Mouse (Mus musculus): ENCODE data around the gene Xpnpep2. TPM values are rescaled to one million over a fixed set of nuclear protein-coding genes. Genes with fewer than 3 reads are reported as not detected.

The Xpnpep2 gene
- polyA plus RNA-seq, 1 experiment from 2014 or later, result 0.72 TPM

GRCm38 (mm10) chrX:48106226-48106625 lies 2.3 kb upstream of the Xpnpep2 start:
- no peak for ATAC-seq (replicated peaks; ENCODE audit: insufficient number of reproducible peaks, low FRiP score, low TSS enrichment)
- H3K4me3 ChIP-seq (ENCODE audit: low read depth, low read length), result no peak overlapping the region
- WGBS (ENCODE audit: insufficient replicate concordance), result 50% methylated on average over 3 of the region's 3 CpGs

GRCm38 (mm10) chrX:48109316-48109655 lies 761 bp downstream of the Xpnpep2 start:
- no peak for ATAC-seq (replicated peaks; ENCODE audit: insufficient number of reproducible peaks, low FRiP score, low TSS enrichment)
- Histone ChIP-seq H3K36me3 (ENCODE audit: control insufficient read depth, insufficient read depth, low read length) (no peaks in the 10 kb centered on the region), H3K4me1 (ENCODE audit: control insufficient read depth, insufficient read depth, low read length) (no peaks in the 10 kb centered on the region), H3K27me3 (ENCODE audit: control insufficient read depth, insufficient read depth, low read length) (no peaks in the 10 kb centered on the region), H3K4me2 (no peak overlapping the region), H3K9ac (ENCODE audit: low read depth, low read length) (no peak overlapping the region), H3K9me3 (replicated peaks; ENCODE audit: control insufficient read depth, low read length) (no peaks in the 10 kb centered on the region), H3K27ac (ENCODE audit: low read depth, low read length) (no peak overlapping the region), H3K4me3 (ENCODE audit: low read depth, low read length) (no peak overlapping the region)
- 80% methylated on average over 3 of the region's 3 CpGs for WGBS (ENCODE audit: insufficient replicate concordance)

More at GRCm38 (mm10) chrX:48106226-48106625, 2.3 kb upstream of the Xpnpep2 start:
- Histone ChIP-seq H3K9me3 (replicated peaks; ENCODE audit: control insufficient read depth, low read length) (no peaks in the 10 kb centered on the region), H3K4me1 (ENCODE audit: control insufficient read depth, insufficient read depth, low read length) (no peaks in the 10 kb centered on the region), H3K4me2 (no peak overlapping the region), H3K27me3 (ENCODE audit: control insufficient read depth, insufficient read depth, low read length) (no peaks in the 10 kb centered on the region), H3K9ac (ENCODE audit: low read depth, low read length) (no peak overlapping the region), H3K27ac (ENCODE audit: low read depth, low read length) (no peak overlapping the region), H3K36me3 (ENCODE audit: control insufficient read depth, insufficient read depth, low read length) (no peaks in the 10 kb centered on the region)

GRCm38 (mm10) chrX:48119294-48119693 lies 10.8 kb downstream of the Xpnpep2 start:
- Histone ChIP-seq H3K36me3 (ENCODE audit: control insufficient read depth, insufficient read depth, low read length) (no peaks in the 10 kb centered on the region), H3K9ac (ENCODE audit: low read depth, low read length) (no peak overlapping the region), H3K4me1 (ENCODE audit: control insufficient read depth, insufficient read depth, low read length) (no peaks in the 10 kb centered on the region), H3K9me3 (replicated peaks; ENCODE audit: control insufficient read depth, low read length) (no peaks in the 10 kb centered on the region), H3K4me2 (no peak overlapping the region), H3K27ac (ENCODE audit: low read depth, low read length) (no peak overlapping the region), H3K27me3 (ENCODE audit: control insufficient read depth, insufficient read depth, low read length) (peaks cover 8% of the 10 kb centered on the region; the same call in 1 of the 2 replicates), H3K4me3 (ENCODE audit: low read depth, low read length) (no peak overlapping the region)
- ATAC-seq (replicated peaks; ENCODE audit: insufficient number of reproducible peaks, low FRiP score, low TSS enrichment), result no peak

GRCm38 (mm10) chrX:48124132-48125071 lies 15.9 kb downstream of the Xpnpep2 start:
- ATAC-seq (replicated peaks; ENCODE audit: insufficient number of reproducible peaks, low FRiP score, low TSS enrichment), result no peak
- Histone ChIP-seq H3K4me1 (ENCODE audit: control insufficient read depth, insufficient read depth, low read length) (no peaks in the 10 kb centered on the region), H3K27me3 (ENCODE audit: control insufficient read depth, insufficient read depth, low read length) (no peaks in the 10 kb centered on the region; the same call in 1 of the 2 replicates), H3K4me2 (peak overlapping the region; percentile 55), H3K9me3 (replicated peaks; ENCODE audit: control insufficient read depth, low read length) (no peaks in the 10 kb centered on the region), H3K27ac (ENCODE audit: low read depth, low read length) (no peak overlapping the region), H3K9ac (ENCODE audit: low read depth, low read length) (no peak overlapping the region), H3K36me3 (ENCODE audit: control insufficient read depth, insufficient read depth, low read length) (no peaks in the 10 kb centered on the region), H3K4me3 (ENCODE audit: low read depth, low read length) (no peak overlapping the region)
- 21% methylated on average over 17 of the region's 17 CpGs for WGBS (ENCODE audit: insufficient replicate concordance)

GRCm38 (mm10) chrX:48126903-48127476 lies 18.5 kb downstream of the Xpnpep2 start:
- Histone ChIP-seq H3K27ac (ENCODE audit: low read depth, low read length) (no peak overlapping the region), H3K27me3 (ENCODE audit: control insufficient read depth, insufficient read depth, low read length) (no peaks in the 10 kb centered on the region), H3K9me3 (replicated peaks; ENCODE audit: control insufficient read depth, low read length) (no peaks in the 10 kb centered on the region), H3K4me1 (ENCODE audit: control insufficient read depth, insufficient read depth, low read length) (no peaks in the 10 kb centered on the region), H3K36me3 (ENCODE audit: control insufficient read depth, insufficient read depth, low read length) (no peaks in the 10 kb centered on the region), H3K4me3 (ENCODE audit: low read depth, low read length) (no peak overlapping the region), H3K9ac (ENCODE audit: low read depth, low read length) (no peak overlapping the region), H3K4me2 (no peak overlapping the region)
- ATAC-seq (replicated peaks; ENCODE audit: insufficient number of reproducible peaks, low FRiP score, low TSS enrichment), result no peak
- WGBS (ENCODE audit: insufficient replicate concordance), result 78% methylated on average over 6 of the region's 6 CpGs

GRCm38 (mm10) chrX:48127502-48128218 lies 19.1 kb downstream of the Xpnpep2 start:
- no peak overlapping the region for H3K27ac ChIP-seq (ENCODE audit: low read depth, low read length)
- 73% methylated on average over 6 of the region's 6 CpGs for WGBS (ENCODE audit: insufficient replicate concordance)

GRCm38 (mm10) chrX:48129167-48129566 lies 20.6 kb downstream of the Xpnpep2 start:
- ATAC-seq (replicated peaks; ENCODE audit: insufficient number of reproducible peaks, low FRiP score, low TSS enrichment), result no peak
- H3K4me2 ChIP-seq, result no peak overlapping the region
- H3K9me3 ChIP-seq (replicated peaks; ENCODE audit: control insufficient read depth, low read length), result no peaks in the 10 kb centered on the region
- no peaks in the 10 kb centered on the region for H3K4me1 ChIP-seq (ENCODE audit: control insufficient read depth, insufficient read depth, low read length)
- H3K36me3 ChIP-seq (ENCODE audit: control insufficient read depth, insufficient read depth, low read length), result no peaks in the 10 kb centered on the region
- H3K27me3 ChIP-seq (ENCODE audit: control insufficient read depth, insufficient read depth, low read length), result no peaks in the 10 kb centered on the region
- H3K4me3 ChIP-seq (ENCODE audit: low read depth, low read length), result no peak overlapping the region
- H3K9ac ChIP-seq (ENCODE audit: low read depth, low read length), result no peak overlapping the region
- no peak overlapping the region for H3K27ac ChIP-seq (ENCODE audit: low read depth, low read length)
- WGBS (ENCODE audit: insufficient replicate concordance), result 82% methylated on average over 1 of the region's 1 CpGs

More at GRCm38 (mm10) chrX:48127502-48128218, 19.1 kb downstream of the Xpnpep2 start:
- H3K9ac ChIP-seq (ENCODE audit: low read depth, low read length), result no peak overlapping the region
- ATAC-seq (replicated peaks; ENCODE audit: insufficient number of reproducible peaks, low FRiP score, low TSS enrichment), result no peak
- H3K36me3 ChIP-seq (ENCODE audit: control insufficient read depth, insufficient read depth, low read length), result no peaks in the 10 kb centered on the region
- no peaks in the 10 kb centered on the region for H3K27me3 ChIP-seq (ENCODE audit: control insufficient read depth, insufficient read depth, low read length)
- H3K4me2 ChIP-seq, result no peak overlapping the region
- no peaks in the 10 kb centered on the region for H3K9me3 ChIP-seq (replicated peaks; ENCODE audit: control insufficient read depth, low read length)
- no peaks in the 10 kb centered on the region for H3K4me1 ChIP-seq (ENCODE audit: control insufficient read depth, insufficient read depth, low read length)
- H3K4me3 ChIP-seq (ENCODE audit: low read depth, low read length), result no peak overlapping the region

GRCm38 (mm10) chrX:48136935-48137334 lies 28.4 kb downstream of the Xpnpep2 start:
- Histone ChIP-seq H3K9ac (ENCODE audit: low read depth, low read length) (no peak overlapping the region), H3K27me3 (ENCODE audit: control insufficient read depth, insufficient read depth, low read length) (peaks cover 5% of the 10 kb centered on the region), H3K9me3 (replicated peaks; ENCODE audit: control insufficient read depth, low read length) (no peaks in the 10 kb centered on the region), H3K36me3 (ENCODE audit: control insufficient read depth, insufficient read depth, low read length) (no peaks in the 10 kb centered on the region), H3K27ac (ENCODE audit: low read depth, low read length) (no peak overlapping the region), H3K4me3 (ENCODE audit: low read depth, low read length) (no peak overlapping the region), H3K4me1 (ENCODE audit: control insufficient read depth, insufficient read depth, low read length) (no peaks in the 10 kb centered on the region; the same call in 1 of the 2 replicates), H3K4me2 (no peak overlapping the region)
- no peak for ATAC-seq (replicated peaks; ENCODE audit: insufficient number of reproducible peaks, low FRiP score, low TSS enrichment)
- 89% methylated on average over 4 of the region's 4 CpGs for WGBS (ENCODE audit: insufficient replicate concordance)

Measured in heart, embryonic 11.5 days (tissue).